ENCODE assay signal across 12 mouse cellular contexts in the genomic region with DNA sequence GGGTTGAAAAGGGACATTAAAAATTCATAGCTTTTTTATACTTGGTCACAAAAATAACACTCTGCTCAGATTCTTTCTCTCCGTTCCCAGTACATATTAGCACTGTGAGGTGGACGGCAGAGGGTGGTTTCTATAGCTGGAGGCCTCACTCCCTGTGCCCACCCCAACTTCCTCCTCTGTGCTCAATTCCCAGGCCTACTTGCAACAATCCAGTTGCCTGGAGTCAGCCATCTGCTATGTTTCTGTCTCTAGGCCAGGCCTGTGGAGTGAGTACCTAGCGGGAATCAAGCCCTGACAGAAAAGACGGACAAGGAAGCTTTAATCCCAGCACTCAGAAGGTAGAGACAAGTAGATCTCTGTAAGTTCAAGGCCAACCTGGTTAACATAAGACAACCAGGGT. TPM values are rescaled to one million over a fixed set of nuclear protein-coding genes. Genes with fewer than 3 reads are reported as not detected.
DNase-seq lines count a peak whose midpoint lies in the region; ATAC-seq and TF ChIP-seq lines count a peak whose summit lies in the region.
"Had no signal": no experiment of that assay in that cellular context is flagged by ENCODE, and none has a peak within 500 bp of the region (broad histone marks: within the 10 kb centered on the region; RNA-seq: fewer than 3 reads in every experiment).

No protein-coding gene starts in this region.

- H3K4me2 ChIP-seq in kidney, postnatal 0 days (ENCODE audit: low read length): no peak overlapping the region
- H3K4me2 ChIP-seq in limb, embryonic 14.5 days (replicated peaks; ENCODE audit: low read depth, low read length, severe bottlenecking): 0 out of 2 replicates have a peak overlapping the region, but pooled peaks have one; percentile 7
- H3K4me2 ChIP-seq: embryonic facial prominence, embryonic 15.5 days had no signal

- no peak for TF ChIP-seq POLR2A in cortical plate, adult 2 months (IDR thresholded peaks at IDR 0.05; ENCODE audit: extremely low read depth, insufficient read depth, low read length)
- no peak for TF ChIP-seq POLR2A in limb, embryonic 14.5 days (IDR thresholded peaks at IDR 0.05; ENCODE audit: borderline replicate concordance, extremely low read depth, insufficient read depth, insufficient read length)

- 73% methylated on average over 4 of the region's 4 CpGs for WGBS in kidney, postnatal 0 days
- WGBS in limb, embryonic 14.5 days: 67% methylated on average over 4 of the region's 4 CpGs

- no peak for TF ChIP-seq CTCF in kidney, postnatal 0 days (IDR thresholded peaks at IDR 0.05; ENCODE audit: low read depth)
- no peak for TF ChIP-seq CTCF in cortical plate, adult 2 months (IDR thresholded peaks at IDR 0.05; ENCODE audit: extremely low read depth, insufficient read depth, low read length)

- no peaks in the 10 kb centered on the region for H3K27me3 ChIP-seq in kidney, postnatal 0 days (ENCODE audit: insufficient read depth, low read length)
- H3K27me3 ChIP-seq in limb, embryonic 14.5 days (ENCODE audit: control insufficient read depth, insufficient read depth, low read length): no peaks in the 10 kb centered on the region
- H3K27me3 ChIP-seq: embryonic facial prominence, embryonic 15.5 days had no signal

- no peak for ATAC-seq in kidney, postnatal 0 days (replicated peaks; ENCODE audit: low FRiP score, low read depth)
- no peak for ATAC-seq in limb, embryonic 14.5 days (ENCODE audit: low FRiP score, low read depth)
- ATAC-seq: activated CD4-positive, CD25-positive, alpha-beta regulatory T cell, adult 4 months; inflammation-experienced regulatory T-cells, adult 6 months had no signal

- H3K4me3 ChIP-seq in kidney, postnatal 0 days (replicated peaks; ENCODE audit: low read depth, low read length): no peak overlapping the region
- no peak overlapping the region for H3K4me3 ChIP-seq in cortical plate, adult 2 months (ENCODE audit: insufficient read depth, low read length)
- no peak overlapping the region for H3K4me3 ChIP-seq in limb, embryonic 14.5 days (replicated peaks; ENCODE audit: low read length)
- H3K4me3 ChIP-seq: embryonic facial prominence, embryonic 15.5 days had no signal

- peak overlapping the region; percentile 92; the same call in 1 of the 2 replicates for H3K27ac ChIP-seq in kidney, postnatal 0 days
- H3K27ac ChIP-seq in cortical plate, adult 2 months (ENCODE audit: insufficient read depth, low read length): peak overlapping the region; percentile 93
- peak overlapping the region; percentile 89 for H3K27ac ChIP-seq in limb, embryonic 14.5 days (replicated peaks; ENCODE audit: low read depth, low read length)
- H3K27ac ChIP-seq: liver, embryonic 14.5 days had no signal

- peaks cover 65% of the 10 kb centered on the region for H3K4me1 ChIP-seq in kidney, postnatal 0 days (replicated peaks; ENCODE audit: insufficient read depth, low read length)
- H3K4me1 ChIP-seq in cortical plate, adult 2 months (ENCODE audit: control insufficient read depth, insufficient read depth, low read length): peaks cover 53% of the 10 kb centered on the region
- H3K4me1 ChIP-seq in limb, embryonic 14.5 days (ENCODE audit: control insufficient read depth, insufficient read depth, low read length): peaks cover 73% of the 10 kb centered on the region

- no peak overlapping the region for H3K9ac ChIP-seq in kidney, postnatal 0 days (ENCODE audit: low read depth, low read length)
- no peak overlapping the region for H3K9ac ChIP-seq in limb, embryonic 14.5 days (ENCODE audit: low read depth, low read length, severe bottlenecking)
- H3K9ac ChIP-seq: embryonic facial prominence, embryonic 15.5 days; liver, embryonic 14.5 days had no signal

- DNase-seq in cerebellum, postnatal 14 days: peak; percentile 40 to 51
- DNase-seq in cerebellum, postnatal 4 days (ENCODE audit: low spot score in 2 of 2): no peak
- no peak for DNase-seq in kidney, postnatal 0 days (ENCODE audit: low spot score)
- no peak for DNase-seq in kidney, adult 9 months
- DNase-seq in limb, embryonic 14.5 days (ENCODE audit: low spot score): no peak
- no peak for DNase-seq in MN1 (ENCODE audit: low spot score)
- DNase-seq in adrenal gland, postnatal 36 days: no peak

- H3K36me3 ChIP-seq in kidney, postnatal 0 days (ENCODE audit: insufficient read depth, low read length): peaks cover 6% of the 10 kb centered on the region
- peaks cover 29% of the 10 kb centered on the region for H3K36me3 ChIP-seq in limb, embryonic 14.5 days (ENCODE audit: control insufficient read depth, insufficient read depth, low read length)

- no peaks in the 10 kb centered on the region for H3K9me3 ChIP-seq in kidney, postnatal 0 days (replicated peaks; ENCODE audit: low read length)
- H3K9me3 ChIP-seq in limb, embryonic 14.5 days (ENCODE audit: control insufficient read depth, low read length): no peaks in the 10 kb centered on the region
- H3K9me3 ChIP-seq: embryonic facial prominence, embryonic 15.5 days had no signal

RNA-seq across cellular contexts. Expression of a gene that starts 39.5 kb away (rescaled TPM):
- polyA plus RNA-seq in kidney, postnatal 0 days (2015; fragmentation: Nextera tagmentation; extraction: Ambion mirVana): 255 and 280 TPM in 2 replicates
- 170 and 178 TPM in 2 replicates for polyA plus RNA-seq in cortical plate, adult 2 months (2012; rRNA removed)
- polyA plus RNA-seq in limb, embryonic 14.5 days (2012; rRNA removed): 268 and 299 TPM in 2 replicates
- polyA plus RNA-seq in limb, embryonic 14.5 days (2014; fragmentation: Nextera tagmentation; extraction: Ambion mirVana): 295 and 304 TPM in 2 replicates
- 100 to 1,000 TPM; 193 to 252 TPM for total RNA-seq in adrenal gland, postnatal 36 days (2021)

RNA-seq across cellular contexts. Expression of a gene that starts 41.4 kb away (rescaled TPM):
- 0.34 and 0.47 TPM in 2 replicates for polyA plus RNA-seq in kidney, postnatal 0 days (2015; fragmentation: Nextera tagmentation; extraction: Ambion mirVana)
- polyA plus RNA-seq in cortical plate, adult 2 months (2012; rRNA removed): 1.2 and 1.8 TPM in 2 replicates
- 0.19 and 0.25 TPM in 2 replicates for polyA plus RNA-seq in limb, embryonic 14.5 days (2012; rRNA removed)
- polyA plus RNA-seq in limb, embryonic 14.5 days (2014; fragmentation: Nextera tagmentation; extraction: Ambion mirVana): 0.58 and 0.94 TPM in 2 replicates
- total RNA-seq in adrenal gland, postnatal 36 days (2021): under 1 TPM; 0.30 to 0.33 TPM

RNA-seq across cellular contexts. Expression of a gene that starts 59.0 kb away (rescaled TPM):
- 1.3 and 1.7 TPM in 2 replicates for polyA plus RNA-seq in kidney, postnatal 0 days (2015; fragmentation: Nextera tagmentation; extraction: Ambion mirVana)
- 1.2 and 1.3 TPM in 2 replicates for polyA plus RNA-seq in cortical plate, adult 2 months (2012; rRNA removed)
- 198 and 208 TPM in 2 replicates for polyA plus RNA-seq in limb, embryonic 14.5 days (2012; rRNA removed)
- 37.9 and 48.4 TPM in 2 replicates for polyA plus RNA-seq in limb, embryonic 14.5 days (2014; fragmentation: Nextera tagmentation; extraction: Ambion mirVana)
- under 1 TPM; 0.72 to 0.86 TPM for total RNA-seq in adrenal gland, postnatal 36 days (2021)

RNA-seq across cellular contexts. Expression of a gene that starts 59.1 kb away (rescaled TPM):
- polyA plus RNA-seq in kidney, postnatal 0 days (2015; fragmentation: Nextera tagmentation; extraction: Ambion mirVana): 467 and 479 TPM in 2 replicates
- 307 and 320 TPM in 2 replicates for polyA plus RNA-seq in cortical plate, adult 2 months (2012; rRNA removed)
- polyA plus RNA-seq in limb, embryonic 14.5 days (2012; rRNA removed): 473 and 518 TPM in 2 replicates
- polyA plus RNA-seq in limb, embryonic 14.5 days (2014; fragmentation: Nextera tagmentation; extraction: Ambion mirVana): 450 TPM in 2 replicates
- 100 to 1,000 TPM; 241 to 264 TPM for total RNA-seq in adrenal gland, postnatal 36 days (2021)

RNA-seq across cellular contexts. Expression of a gene that starts 59.2 kb away (rescaled TPM):
- polyA plus RNA-seq in kidney, postnatal 0 days (2015; fragmentation: Nextera tagmentation; extraction: Ambion mirVana): 7.6 and 9.5 TPM in 2 replicates
- polyA plus RNA-seq in cortical plate, adult 2 months (2012; rRNA removed): 2.2 and 2.8 TPM in 2 replicates
- 9.3 and 9.5 TPM in 2 replicates for polyA plus RNA-seq in limb, embryonic 14.5 days (2012; rRNA removed)
- 6.4 and 7.0 TPM in 2 replicates for polyA plus RNA-seq in limb, embryonic 14.5 days (2014; fragmentation: Nextera tagmentation; extraction: Ambion mirVana)
- 1 to 10 TPM; 1.1 to 1.7 TPM for total RNA-seq in adrenal gland, postnatal 36 days (2021)

Comparison
In these comparisons a context has a peak if more than half of its experiments do, and no peak if none do; other contexts are left out.
1. DNase-seq: peak in cerebellum, postnatal 14 days (2 of 2); none in cerebellum, postnatal 4 days (0 of 2), kidney, postnatal 0 days (single experiment), kidney, adult 9 months (single experiment), limb, embryonic 14.5 days (single experiment), MN1 (single experiment) and adrenal gland, postnatal 36 days (0 of 2).
2. RNA of a gene that starts 59.0 kb away (polyA plus RNA-seq): 37.9 to 208 TPM in limb, embryonic 14.5 days; 1.3 to 1.7 TPM in kidney, postnatal 0 days and 1.2 to 1.3 TPM in cortical plate, adult 2 months; every median in the first group is over 10 times any median in the second.
3. Peak in every context shown above with its lines, with median percentiles within 50 percentile points of each other: H3K27ac ChIP-seq.